In genomic region chr4:135850411-135851095, GRCm38 (mm10) we compare ENCODE assay signal across 8 mouse cellular contexts. TPM values are rescaled to one million over a fixed set of nuclear protein-coding genes. Genes with fewer than 3 reads are reported as not detected.
DNase-seq lines count a peak whose midpoint lies in the region; ATAC-seq and TF ChIP-seq lines count a peak whose summit lies in the region.

No protein-coding gene starts in this region.

- H3K9me3 ChIP-seq in heart, embryonic 12.5 days (replicated peaks), result no peaks in the 10 kb centered on the region
- no peaks in the 10 kb centered on the region for H3K9me3 ChIP-seq in forebrain, postnatal 0 days (ENCODE audit: low read length)
- no peaks in the 10 kb centered on the region for H3K9me3 ChIP-seq in liver, embryonic 12.5 days (replicated peaks)

- H3K27me3 ChIP-seq in heart, embryonic 12.5 days (replicated peaks), result no peaks in the 10 kb centered on the region
- H3K27me3 ChIP-seq in forebrain, postnatal 0 days (ENCODE audit: insufficient read depth, low read length), result no peaks in the 10 kb centered on the region
- H3K27me3 ChIP-seq in liver, embryonic 12.5 days (replicated peaks), result no peaks in the 10 kb centered on the region

- H3K4me2 ChIP-seq in heart, embryonic 12.5 days, result peak overlapping the region; percentile 8; the same call in 1 of the 2 replicates
- H3K4me2 ChIP-seq in forebrain, postnatal 0 days (ENCODE audit: low read depth), result peak overlapping the region; percentile 4
- peak overlapping the region; percentile 61 for H3K4me2 ChIP-seq in liver, embryonic 12.5 days

- peak overlapping the region; percentile 27; the same call in 1 of the 2 replicates for H3K9ac ChIP-seq in heart, embryonic 12.5 days
- no peak overlapping the region; the same call in 1 of the 2 replicates for H3K9ac ChIP-seq in forebrain, postnatal 0 days
- H3K9ac ChIP-seq in liver, embryonic 12.5 days, result peak overlapping the region; percentile 62

- H3K27ac ChIP-seq in heart, embryonic 12.5 days (ENCODE audit: poor library complexity, severe bottlenecking), result no peak overlapping the region
- peak overlapping the region; percentile 64 for H3K27ac ChIP-seq in forebrain, postnatal 0 days (ENCODE audit: low read depth, low read length)
- peak overlapping the region; percentile 98 for H3K27ac ChIP-seq in liver, embryonic 12.5 days

- DNase-seq in heart, adult 9 months (ENCODE audit: low spot score in 2 of 2), result no peak
- peak; percentile 92 for DNase-seq in Muller cell, postnatal 12 days (ENCODE audit: inconsistent ontology term)
- peak; percentile 86 for DNase-seq in forebrain, postnatal 0 days
- DNase-seq in right cerebral cortex, postnatal 4 days, result peak; percentile 43
- DNase-seq in natural killer cell, adult 2 months (ENCODE audit: low spot score in 2 of 2), result no peak

- 40% methylated on average over 13 of the region's 13 CpGs for WGBS in heart, embryonic 12.5 days
- WGBS in forebrain, postnatal 0 days, result 18% methylated on average over 13 of the region's 13 CpGs
- 54% methylated on average over 13 of the region's 13 CpGs for WGBS in liver, embryonic 12.5 days (ENCODE audit: insufficient replicate concordance)

- ATAC-seq in heart, embryonic 12.5 days (ENCODE audit: insufficient number of reproducible peaks, low FRiP score), result no peak
- peak; percentile 82 for ATAC-seq in forebrain, postnatal 0 days
- ATAC-seq in liver, embryonic 12.5 days, result no peak
- no peak for ATAC-seq in megakaryocyte, adult 5-6 weeks (ENCODE audit: poor library complexity, severe bottlenecking)

- no peak overlapping the region for H3K4me3 ChIP-seq in heart, embryonic 12.5 days
- no peak overlapping the region for H3K4me3 ChIP-seq in forebrain, postnatal 0 days (ENCODE audit: low read depth, low read length)
- H3K4me3 ChIP-seq in liver, embryonic 12.5 days, result no peak overlapping the region

- H3K4me1 ChIP-seq in heart, embryonic 12.5 days (replicated peaks), result peaks cover 24% of the 10 kb centered on the region
- peaks cover 13% of the 10 kb centered on the region; the same call in 1 of the 2 replicates for H3K4me1 ChIP-seq in forebrain, postnatal 0 days (ENCODE audit: insufficient read depth)
- peaks cover 72% of the 10 kb centered on the region for H3K4me1 ChIP-seq in liver, embryonic 12.5 days

- TF ChIP-seq CTCF in forebrain, postnatal 0 days (IDR thresholded peaks at IDR 0.05; ENCODE audit: low read depth), result no peak

- no peaks in the 10 kb centered on the region for H3K36me3 ChIP-seq in heart, embryonic 12.5 days
- H3K36me3 ChIP-seq in forebrain, postnatal 0 days (ENCODE audit: insufficient read depth), result no peaks in the 10 kb centered on the region
- no peaks in the 10 kb centered on the region for H3K36me3 ChIP-seq in liver, embryonic 12.5 days

RNA-seq across cellular contexts. Expression of gene Srsf10, which starts 5.0 kb away (rescaled TPM):
- 178 and 189 TPM in 2 replicates for polyA plus RNA-seq in heart, embryonic 12.5 days (2016; fragmentation: Nextera tagmentation; extraction: Ambion mirVana)
- 96.4 and 114 TPM in 2 replicates for total RNA-seq in forebrain, postnatal 0 days (2014; rRNA removed)
- 131 and 143 TPM in 2 replicates for polyA plus RNA-seq in forebrain, postnatal 0 days (2015; fragmentation: Nextera tagmentation; extraction: Ambion mirVana)
- polyA plus RNA-seq in liver, embryonic 12.5 days (2016; fragmentation: Nextera tagmentation; extraction: Ambion mirVana), result 157 TPM in 2 replicates
- 104 and 125 TPM in 2 replicates for total RNA-seq in megakaryocyte, adult 5-6 weeks (2015)
- total RNA-seq in megakaryocyte, adult 5-6 weeks (2017), result 130 and 147 TPM in 2 replicates

RNA-seq across cellular contexts. Expression of gene Pnrc2, which starts 23.1 kb away (rescaled TPM):
- polyA plus RNA-seq in heart, embryonic 12.5 days (2016; fragmentation: Nextera tagmentation; extraction: Ambion mirVana), result 124 and 131 TPM in 2 replicates
- total RNA-seq in forebrain, postnatal 0 days (2014; rRNA removed), result 64.4 and 75.0 TPM in 2 replicates
- polyA plus RNA-seq in forebrain, postnatal 0 days (2015; fragmentation: Nextera tagmentation; extraction: Ambion mirVana), result 60.9 and 73.0 TPM in 2 replicates
- 91.1 and 98.9 TPM in 2 replicates for polyA plus RNA-seq in liver, embryonic 12.5 days (2016; fragmentation: Nextera tagmentation; extraction: Ambion mirVana)
- total RNA-seq in megakaryocyte, adult 5-6 weeks (2015), result 248 and 273 TPM in 2 replicates
- total RNA-seq in megakaryocyte, adult 5-6 weeks (2017), result 249 and 251 TPM in 2 replicates

RNA-seq across cellular contexts. Expression of gene Cnr2, which starts 44.6 kb away (rescaled TPM):
- polyA plus RNA-seq in heart, embryonic 12.5 days (2016; fragmentation: Nextera tagmentation; extraction: Ambion mirVana), result 0.46 and 0.70 TPM in 2 replicates
- 0.24 and 0.31 TPM in 2 replicates for total RNA-seq in forebrain, postnatal 0 days (2014; rRNA removed)
- polyA plus RNA-seq in forebrain, postnatal 0 days (2015; fragmentation: Nextera tagmentation; extraction: Ambion mirVana), result 0.17 TPM in 1 of 2 replicates, not detected in the other
- 3.9 and 4.3 TPM in 2 replicates for polyA plus RNA-seq in liver, embryonic 12.5 days (2016; fragmentation: Nextera tagmentation; extraction: Ambion mirVana)
- total RNA-seq in megakaryocyte, adult 5-6 weeks (2015), result 15.2 and 16.9 TPM in 2 replicates
- total RNA-seq in megakaryocyte, adult 5-6 weeks (2017), result 18.8 and 20.7 TPM in 2 replicates

Comparison
In these comparisons a context has a peak if more than half of its experiments do, and no peak if none do; other contexts are left out.
1. H3K4me2 ChIP-seq: peak in every context shown above with its lines; median percentile 61 in liver, embryonic 12.5 days; 8 in heart, embryonic 12.5 days; 4 in forebrain, postnatal 0 days.
2. DNase-seq: peak in Muller cell, postnatal 12 days (single experiment), forebrain, postnatal 0 days (single experiment) and right cerebral cortex, postnatal 4 days (single experiment); none in heart, adult 9 months (0 of 2) and natural killer cell, adult 2 months (0 of 2).